Mouse (Mus musculus): ENCODE measurements around the gene Ppm1h. TPM values are rescaled to one million over a fixed set of nuclear protein-coding genes. Genes with fewer than 3 reads are reported as not detected.
A peak's percentile ranks its signal among the peaks of the same experiment; 100 is the strongest.

Gene Ppm1h
- polyA plus RNA-seq, 2 experiments = 0.60 to 1.5 TPM

DNA sequence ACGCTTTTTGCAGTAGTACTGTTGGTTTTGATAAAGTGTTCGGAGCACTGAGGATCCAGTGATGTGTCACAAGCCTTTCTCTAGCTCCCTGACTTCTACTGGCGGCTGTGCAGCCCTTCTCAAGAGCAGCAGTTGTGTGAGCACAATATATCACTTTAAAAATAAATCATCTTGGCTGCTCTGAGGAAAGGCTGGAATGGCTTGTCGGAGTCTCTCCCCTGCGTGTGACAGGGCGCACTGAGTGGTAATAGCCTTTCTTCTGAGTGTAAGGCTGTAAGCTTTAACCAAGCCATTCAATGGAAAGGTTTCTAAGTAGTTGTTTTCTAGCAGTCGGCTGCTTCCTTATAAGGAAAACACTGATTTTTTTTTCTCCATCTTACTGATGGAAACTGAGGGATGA lies 91.8 kb downstream of the Ppm1h start:
- no peak for ATAC-seq (ENCODE audit: insufficient read depth)
- Histone ChIP-seq H3K4me2 (ENCODE audit: low read depth) (no peak overlapping the region), H3K4me1 (replicated peaks; ENCODE audit: control insufficient read depth in 2 of 2, insufficient read depth in 2 of 2, low read length in 1 of 2) (no peaks in the 10 kb centered on the region), H3K9me3 (ENCODE audit: control insufficient read depth, low read length) (no peaks in the 10 kb centered on the region), H3K9ac (replicated peaks) (no peak overlapping the region), H3K27me3 (ENCODE audit: control insufficient read depth, insufficient read depth, low read length) (no peaks in the 10 kb centered on the region), H3K27ac (no peak overlapping the region), H3K4me3 (ENCODE audit: insufficient read depth in 1 of 2, low read depth in 2 of 2, low read length in 2 of 2) (no peak overlapping the region), H3K36me3 (replicated peaks; ENCODE audit: control insufficient read depth, insufficient read depth, low read depth) (no peaks in the 10 kb centered on the region)
- 53% methylated on average over 7 of the region's 7 CpGs for WGBS (ENCODE audit: insufficient replicate concordance)
- TF ChIP-seq CTCF (IDR thresholded peaks at IDR 0.05; ENCODE audit: low read depth) (no peak), EP300 (IDR thresholded peaks at IDR 0.05; ENCODE audit: low read depth) (no peak)
- no peak for DNase-seq (ENCODE audit: low read depth in 3 of 3, low spot score in 3 of 3)

DNA sequence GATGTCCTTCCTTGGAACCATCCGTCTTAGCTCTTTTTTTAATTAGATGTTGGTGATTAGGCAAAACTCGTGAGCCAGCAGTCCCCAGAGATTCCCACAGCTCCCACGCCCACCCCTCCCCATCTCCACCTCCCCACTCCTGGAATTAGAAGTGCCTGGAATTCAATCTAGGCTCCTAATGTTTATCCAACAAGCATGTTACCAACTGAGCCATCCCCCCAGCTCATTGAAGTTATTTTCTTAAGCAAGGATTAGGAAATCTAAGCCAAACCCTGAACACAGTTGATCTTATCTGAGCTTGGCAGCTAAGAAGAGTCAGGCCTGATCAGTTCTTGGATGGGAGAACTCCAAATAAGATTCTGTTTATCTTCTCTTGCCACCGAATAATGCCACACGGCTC lies 92.4 kb downstream of the Ppm1h start:
- no peak overlapping the region for H3K27ac ChIP-seq
- no peak overlapping the region for H3K4me3 ChIP-seq (ENCODE audit: insufficient read depth in 1 of 2, low read depth in 2 of 2, low read length in 2 of 2)
- no peak overlapping the region for H3K9ac ChIP-seq (replicated peaks)
- DNase-seq (ENCODE audit: low read depth in 3 of 3, low spot score in 3 of 3) = no peak
- 61% methylated on average over 5 of the region's 5 CpGs for WGBS (ENCODE audit: insufficient replicate concordance)
- TF ChIP-seq CTCF (IDR thresholded peaks at IDR 0.05; ENCODE audit: low read depth) = no peak
- no peak for TF ChIP-seq EP300 (IDR thresholded peaks at IDR 0.05; ENCODE audit: low read depth)
- H3K36me3 ChIP-seq (replicated peaks; ENCODE audit: control insufficient read depth, insufficient read depth, low read depth) = no peaks in the 10 kb centered on the region
- no peak for ATAC-seq (ENCODE audit: insufficient read depth)
- no peaks in the 10 kb centered on the region for H3K9me3 ChIP-seq (ENCODE audit: control insufficient read depth, low read length)
- H3K27me3 ChIP-seq (ENCODE audit: control insufficient read depth, insufficient read depth, low read length) = no peaks in the 10 kb centered on the region
- H3K4me2 ChIP-seq (ENCODE audit: low read depth) = no peak overlapping the region
- H3K4me1 ChIP-seq (replicated peaks; ENCODE audit: control insufficient read depth in 2 of 2, insufficient read depth in 2 of 2, low read length in 1 of 2) = no peaks in the 10 kb centered on the region

DNA sequence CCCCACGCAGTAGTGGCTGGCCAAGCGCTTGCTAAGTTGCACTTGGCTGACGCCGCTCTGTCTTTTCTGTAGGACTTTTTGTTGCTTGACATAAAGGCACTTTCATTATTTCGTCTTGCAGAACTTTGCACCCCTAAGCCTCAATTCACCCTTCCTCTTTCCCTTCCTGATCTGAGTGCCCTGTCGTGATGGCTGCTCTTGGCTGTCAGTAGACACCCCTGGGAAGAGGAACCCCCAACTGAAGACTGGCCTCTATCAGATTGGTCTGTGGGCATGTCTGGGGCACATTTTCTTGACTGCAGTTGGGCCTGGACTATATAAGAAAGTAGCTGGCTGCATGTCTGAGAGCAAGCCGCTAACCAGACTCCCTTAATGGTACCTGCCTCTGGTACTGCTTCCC lies 95.6 kb downstream of the Ppm1h start:
- WGBS (ENCODE audit: insufficient replicate concordance) = 67% methylated on average over 7 of the region's 7 CpGs
- no peak for ATAC-seq (ENCODE audit: insufficient read depth)

DNA sequence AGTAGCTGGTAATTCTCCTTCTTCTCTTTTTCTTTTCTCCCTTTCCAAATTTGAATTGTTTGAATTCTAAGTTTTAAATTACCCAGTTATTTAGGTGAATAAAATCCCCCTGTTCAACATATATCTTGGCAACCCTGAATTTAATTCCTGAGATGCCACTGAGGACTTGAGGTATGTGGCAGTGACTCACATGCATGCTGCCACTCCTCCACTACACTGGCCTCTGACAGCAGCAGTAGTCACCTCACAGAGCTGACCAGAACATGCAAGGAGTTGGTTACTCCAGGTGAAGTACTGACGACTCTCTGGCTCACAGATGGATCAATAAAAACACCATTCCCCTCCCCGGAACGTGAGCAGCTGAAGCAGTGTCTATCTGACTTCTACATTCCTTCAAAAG lies 98.9 kb downstream of the Ppm1h start:
- H3K27me3 ChIP-seq (ENCODE audit: control insufficient read depth, insufficient read depth, low read length) = no peaks in the 10 kb centered on the region
- H3K27ac ChIP-seq = no peak overlapping the region
- H3K4me1 ChIP-seq (replicated peaks; ENCODE audit: control insufficient read depth in 2 of 2, insufficient read depth in 2 of 2, low read length in 1 of 2) = 0 out of 4 replicates have a peak, but pooled peaks cover 0 to 3% of the 10 kb centered on the region in 2 experiments
- TF ChIP-seq CTCF (IDR thresholded peaks at IDR 0.05; ENCODE audit: low read depth) (no peak), EP300 (IDR thresholded peaks at IDR 0.05; ENCODE audit: low read depth) (no peak)
- ATAC-seq (ENCODE audit: insufficient read depth) (no peak), DNase-seq (ENCODE audit: low read depth in 3 of 3, low spot score in 3 of 3) (no peak)
- no peaks in the 10 kb centered on the region for H3K9me3 ChIP-seq (ENCODE audit: control insufficient read depth, low read length)
- no peak overlapping the region for H3K4me2 ChIP-seq (ENCODE audit: low read depth)
- H3K4me3 ChIP-seq (ENCODE audit: insufficient read depth in 1 of 2, low read depth in 2 of 2, low read length in 2 of 2) = no peak overlapping the region
- WGBS (ENCODE audit: insufficient replicate concordance) = 59% methylated on average over 3 of the region's 3 CpGs
- no peak overlapping the region for H3K9ac ChIP-seq (replicated peaks)
- H3K36me3 ChIP-seq (replicated peaks; ENCODE audit: control insufficient read depth, insufficient read depth, low read depth) = no peaks in the 10 kb centered on the region

More for the DNA sequence above, 95.6 kb downstream of the Ppm1h start:
- Histone ChIP-seq H3K9me3 (ENCODE audit: control insufficient read depth, low read length) (no peaks in the 10 kb centered on the region), H3K9ac (replicated peaks) (no peak overlapping the region), H3K4me3 (ENCODE audit: insufficient read depth in 1 of 2, low read depth in 2 of 2, low read length in 2 of 2) (no peak overlapping the region), H3K27ac (no peak overlapping the region), H3K4me1 (replicated peaks; ENCODE audit: control insufficient read depth in 2 of 2, insufficient read depth in 2 of 2, low read length in 1 of 2) (0 out of 4 replicates have a peak, but pooled peaks cover 0 to 2% of the 10 kb centered on the region in 2 experiments), H3K4me2 (ENCODE audit: low read depth) (no peak overlapping the region), H3K27me3 (ENCODE audit: control insufficient read depth, insufficient read depth, low read length) (no peaks in the 10 kb centered on the region), H3K36me3 (replicated peaks; ENCODE audit: control insufficient read depth, insufficient read depth, low read depth) (no peaks in the 10 kb centered on the region)
- TF ChIP-seq CTCF (IDR thresholded peaks at IDR 0.05; ENCODE audit: low read depth) (no peak), EP300 (IDR thresholded peaks at IDR 0.05; ENCODE audit: low read depth) (no peak)
- DNase-seq (ENCODE audit: low read depth in 3 of 3, low spot score in 3 of 3) = no peak

DNA sequence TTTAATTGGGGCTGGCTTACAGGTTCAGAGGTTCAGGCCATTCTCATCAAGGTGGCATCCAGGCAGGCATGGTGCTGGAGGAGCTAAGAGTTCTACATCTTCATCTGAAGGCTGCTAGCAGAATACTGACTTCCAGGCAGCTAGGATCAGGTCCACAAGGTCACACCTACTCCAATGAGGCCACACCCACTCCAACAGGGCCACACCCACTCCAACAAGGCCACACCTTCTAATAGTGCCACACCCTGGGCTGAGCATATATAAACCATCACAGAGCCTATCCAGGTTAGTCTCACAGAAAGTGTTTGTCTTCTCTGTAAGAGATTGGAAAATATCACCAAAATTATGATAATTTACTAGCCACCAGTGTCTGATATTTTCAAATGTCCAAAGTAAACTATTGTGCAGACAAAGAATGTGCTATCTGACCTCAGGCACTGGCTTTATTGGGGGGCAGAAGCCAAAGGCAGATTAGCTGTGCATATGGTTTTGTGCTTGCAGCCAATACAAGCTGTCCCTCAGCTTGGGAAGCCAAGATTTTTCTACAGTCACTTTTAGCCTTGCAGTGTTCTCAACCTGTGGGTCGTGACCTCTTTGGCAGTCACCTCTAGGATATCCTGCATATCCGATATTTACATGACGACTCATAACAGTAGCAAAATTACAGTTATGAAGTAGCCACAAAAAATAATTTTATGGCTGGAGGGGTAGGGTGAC lies 99.5 kb downstream of the Ppm1h start:
- H3K4me1 ChIP-seq (replicated peaks; ENCODE audit: control insufficient read depth in 2 of 2, insufficient read depth in 2 of 2, low read length in 1 of 2) = 0 out of 4 replicates have a peak, but pooled peaks cover 0 to 3% of the 10 kb centered on the region in 2 experiments
- no peak for TF ChIP-seq CTCF (IDR thresholded peaks at IDR 0.05; ENCODE audit: low read depth)
- TF ChIP-seq EP300 (IDR thresholded peaks at IDR 0.05; ENCODE audit: low read depth) = no peak
- 70% methylated on average over 3 of the region's 3 CpGs for WGBS (ENCODE audit: insufficient replicate concordance)
- peak; percentile 44; the same call in 1 of the 2 replicates for ATAC-seq (ENCODE audit: insufficient read depth)
- DNase-seq (ENCODE audit: low read depth in 3 of 3, low spot score in 3 of 3) = no peak
- no peak overlapping the region for H3K4me3 ChIP-seq (ENCODE audit: insufficient read depth in 1 of 2, low read depth in 2 of 2, low read length in 2 of 2)
- H3K27ac ChIP-seq = no peak overlapping the region
- no peaks in the 10 kb centered on the region for H3K27me3 ChIP-seq (ENCODE audit: control insufficient read depth, insufficient read depth, low read length)
- no peak overlapping the region for H3K4me2 ChIP-seq (ENCODE audit: low read depth)
- H3K36me3 ChIP-seq (replicated peaks; ENCODE audit: control insufficient read depth, insufficient read depth, low read depth) = no peaks in the 10 kb centered on the region
- no peaks in the 10 kb centered on the region for H3K9me3 ChIP-seq (ENCODE audit: control insufficient read depth, low read length)
- no peak overlapping the region for H3K9ac ChIP-seq (replicated peaks)
